Mouse (Mus musculus) adrenal gland, postnatal 4 days (tissue): Measurements from ENCODE around the gene Cd209f. TPM values are rescaled to one million over a fixed set of nuclear protein-coding genes. Genes with fewer than 3 reads are reported as not detected.
"Not testable (repeated sequence)": the region's sequence is repeated elsewhere in the genome, so short reads cannot be mapped to it uniquely, and the experiment has no call there.

Experiments used
- DNase-seq, 2 experiments: peaks; one replicate each; pipeline ENCODE4 v3.0.0; 2021 to 2022; ENCODE audit warnings: low spot score in 2 of 2, mixed read lengths in 2 of 2
- long read RNA-seq, 2 experiments: library from polyadenylated mRNA; stranded (forward); transcript quantifications; one replicate each; pipeline ENCODE4 v2.0.0; 2021
- total RNA-seq, 2 experiments: library from RNA; stranded (reverse); gene quantifications; 2 replicates each; pipeline ENCODE4 v1.2.3; 2021

The Cd209f gene
- total RNA-seq, result 1 to 10 TPM; 1.0 to 2.1 TPM
- long read RNA-seq, experiment 1, result 0 reads
- long read RNA-seq, experiment 2, partial matches to known transcripts, result 0 of 2 reads
- long read RNA-seq, experiment 2, other reads (novel, unspliced or antisense), result 0 of 2 reads

DNA sequence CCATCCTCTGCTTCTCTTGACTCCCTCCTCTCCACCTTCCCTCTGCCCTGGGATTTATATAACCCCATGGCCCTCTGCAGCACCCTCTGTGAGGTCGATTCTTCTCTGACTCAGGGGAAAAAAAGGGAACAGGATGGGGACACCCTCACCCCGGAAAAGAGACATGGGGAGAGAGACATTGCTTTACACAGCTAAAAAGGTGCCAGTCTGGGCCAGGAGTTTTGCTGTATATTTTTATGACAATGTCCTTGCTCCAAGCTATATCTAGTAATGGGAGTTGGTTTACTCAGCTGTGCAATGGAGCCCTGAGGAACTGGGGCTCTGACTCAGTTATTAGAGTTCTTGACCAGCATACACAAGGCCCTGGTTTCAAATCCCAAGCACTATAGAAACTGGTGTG lies at the start of gene Cd209f:
Gene Cd209f (minus strand): TSS at position 101 of the 400 bp plus-strand sequence.
- DNase-seq, result not testable (repeated sequence)

DNA sequence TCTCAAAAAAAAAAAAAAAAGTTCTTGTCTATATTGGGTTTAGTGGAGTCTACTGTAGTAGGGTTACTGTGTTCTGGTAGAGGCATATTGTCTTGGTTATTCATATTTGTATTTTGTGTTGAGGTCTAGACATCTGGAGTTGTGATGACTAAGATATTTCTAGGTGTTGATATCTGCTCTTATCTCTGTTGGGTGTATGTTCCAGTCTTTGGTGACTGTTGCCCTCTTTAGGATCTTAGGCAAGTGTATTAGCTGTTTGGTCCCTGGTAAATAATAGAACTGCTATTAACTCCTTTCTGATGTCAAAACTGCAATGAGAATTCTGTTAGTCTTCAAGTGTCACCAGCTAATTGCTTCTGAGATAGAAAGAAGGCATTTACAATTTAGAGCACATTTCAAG lies 49.2 kb upstream of the Cd209f start:
- DNase-seq, result no peak

DNA sequence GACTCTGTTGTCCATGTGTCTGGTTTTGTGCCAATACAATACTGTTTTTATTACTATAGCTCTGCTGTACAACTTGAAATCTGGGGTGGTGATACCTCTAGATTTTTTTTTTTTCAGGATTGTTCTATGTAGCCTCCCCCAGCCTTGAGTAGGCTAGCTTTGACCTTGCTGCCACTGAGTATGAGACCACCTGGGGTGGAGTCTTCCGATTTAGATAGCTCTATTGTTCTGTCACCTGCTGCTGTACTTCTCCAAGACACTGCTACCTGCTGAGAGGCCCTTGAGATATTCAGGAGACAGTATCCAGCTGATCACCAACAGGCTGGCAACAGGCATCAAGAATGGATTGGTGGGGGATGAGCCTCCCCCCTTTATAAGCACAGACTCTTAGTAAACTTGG lies 41.6 kb upstream of the Cd209f start:
- DNase-seq, result no peak

DNA sequence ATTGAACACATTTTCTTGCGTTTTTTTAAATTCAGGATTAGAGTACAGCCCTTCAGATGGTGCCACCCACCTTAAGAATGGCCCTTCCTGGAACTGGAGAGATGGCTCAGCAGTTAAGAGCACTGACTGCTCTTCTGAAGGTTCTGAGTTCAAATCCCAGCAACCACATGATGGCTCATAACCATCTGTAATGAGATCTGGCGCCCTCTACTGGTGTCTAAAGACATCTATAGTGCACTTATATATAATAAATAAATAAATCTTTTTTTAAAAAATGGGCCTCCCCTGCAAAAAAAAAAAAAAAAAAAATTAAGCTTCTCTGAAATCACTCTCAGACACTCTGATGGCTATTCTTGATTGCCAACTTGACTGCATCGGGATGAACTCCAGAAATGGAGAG lies 36.1 kb upstream of the Cd209f start:
- no peak for DNase-seq

DNA sequence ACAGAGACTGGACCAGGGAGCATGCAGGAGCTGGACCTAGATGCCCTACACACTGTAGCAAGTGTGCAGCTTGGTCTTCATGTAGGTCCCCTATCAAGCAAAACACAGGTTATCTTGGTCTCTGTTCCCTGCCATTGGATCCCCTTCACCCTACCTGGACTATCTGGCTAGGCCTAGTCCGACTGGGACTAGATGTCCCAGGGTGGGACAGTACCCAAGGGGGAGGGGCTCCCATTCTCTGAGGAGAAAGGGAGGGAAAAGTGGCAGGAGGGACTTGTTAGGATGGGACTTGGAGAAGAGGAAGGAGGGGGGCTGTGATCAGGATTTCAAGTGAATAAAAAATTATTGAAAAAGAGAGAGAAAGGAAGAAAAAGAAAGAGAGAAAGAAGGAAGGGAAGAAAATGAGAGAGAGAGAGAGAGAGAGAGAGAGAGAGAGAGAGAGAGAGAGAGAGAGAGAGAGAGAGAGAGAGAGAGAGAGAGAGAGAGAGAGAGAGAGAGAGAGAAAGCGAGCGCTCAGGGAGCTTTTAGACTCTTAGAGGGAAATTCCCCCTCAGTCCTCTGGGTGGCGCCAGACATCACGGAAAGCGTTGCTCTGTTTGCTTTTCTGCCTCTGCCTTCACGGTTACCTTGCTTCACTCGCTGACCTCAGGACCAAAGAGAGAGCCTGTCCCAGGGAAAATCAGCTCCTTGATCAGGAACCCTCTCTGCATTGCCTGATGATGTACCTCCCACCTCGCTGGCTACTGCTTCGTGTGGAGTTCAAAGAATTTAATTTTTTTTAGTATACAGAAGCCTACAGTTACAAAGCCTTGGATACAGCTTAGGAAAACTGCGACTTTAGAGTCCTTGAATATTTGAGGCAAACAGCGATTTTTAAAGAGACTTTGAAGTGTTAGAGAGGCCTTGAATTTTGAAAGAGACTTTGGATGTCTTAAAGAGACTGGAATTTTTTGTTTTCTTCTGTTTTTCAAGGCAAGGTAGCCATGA lies 34.3 kb upstream of the Cd209f start:
- peak; percentile 51 for DNase-seq

DNA sequence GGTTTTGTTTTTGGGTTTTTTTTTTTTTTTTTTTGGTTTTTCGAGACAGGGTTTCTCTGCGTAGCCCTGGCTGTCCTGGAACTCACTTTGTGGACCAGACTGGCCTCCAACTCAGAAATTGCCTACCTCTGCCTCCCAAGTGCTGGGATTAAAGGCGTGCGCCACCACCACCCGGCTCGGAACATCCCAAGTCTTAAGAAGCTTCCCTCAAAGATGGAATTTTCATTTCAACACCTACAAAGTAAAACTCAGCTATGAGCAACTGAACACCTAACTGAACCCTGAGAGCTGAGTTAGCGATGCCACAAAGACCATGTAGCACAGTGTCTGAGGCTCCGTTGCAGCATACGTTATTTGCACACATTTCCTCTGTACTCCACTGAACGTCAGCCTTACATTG lies 28.2 kb upstream of the Cd209f start, which contains the start of gene Cd209g:
Gene Cd209g (plus strand): TSS at position 301 of the 400 bp plus-strand sequence.
- DNase-seq, result no peak

DNA sequence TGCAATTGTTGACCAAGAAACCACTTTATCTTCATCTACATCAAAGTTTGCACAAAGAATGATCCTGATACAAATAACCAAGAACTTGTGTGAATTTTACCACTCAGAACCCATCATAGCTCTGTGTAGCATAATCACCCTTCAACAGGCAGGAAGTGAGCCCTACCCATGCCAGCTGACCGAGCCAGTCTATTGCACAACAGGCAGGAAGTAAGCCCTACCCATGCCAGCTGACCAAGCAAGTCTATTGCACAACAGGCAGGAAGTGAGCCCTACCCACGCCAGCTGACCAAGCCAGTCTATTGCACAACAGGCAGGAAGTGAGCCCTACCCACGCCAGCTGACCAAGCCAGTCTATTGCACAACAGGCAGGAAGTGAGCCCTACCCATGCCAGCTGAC lies 17.1 kb downstream of the Cd209f start:
- DNase-seq, result not testable (repeated sequence)

DNA sequence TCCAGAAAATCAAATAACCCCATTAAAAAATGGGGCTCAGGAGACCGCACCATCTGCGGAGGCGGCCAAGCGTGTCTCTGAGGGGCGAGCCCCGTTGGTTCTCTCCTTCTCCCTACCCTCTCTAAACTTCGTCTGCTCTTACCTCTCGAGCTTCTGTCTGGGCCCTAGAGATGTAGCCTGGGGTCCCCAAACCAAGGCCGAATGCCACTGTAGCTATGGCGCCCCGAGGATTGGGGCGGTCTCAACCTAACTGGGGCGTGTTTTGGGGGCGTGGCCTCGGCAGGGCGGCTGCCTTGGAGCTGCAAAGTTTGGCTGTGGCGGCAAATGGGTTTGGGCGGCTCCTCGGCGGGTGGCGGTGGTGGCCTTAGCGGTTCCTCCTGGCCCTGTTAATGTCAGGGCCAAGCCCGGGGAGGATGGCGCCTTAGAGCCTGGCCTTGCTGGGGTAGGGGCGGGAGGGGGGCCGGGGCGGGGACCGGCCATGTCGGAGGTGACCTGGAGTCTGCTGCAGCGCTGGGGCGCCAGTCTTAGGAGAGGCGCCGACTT lies 18.4 kb downstream of the Cd209f start:
- not testable (repeated sequence) for DNase-seq

Other genes with a start within 250 kb of the Cd209f start
- gene Cd209d, start 227.3 kb downstream of the Cd209f start, total RNA-seq, result not detected
- under 1 TPM; 0.42 to 0.59 TPM for gene Cd209b, start 179.0 kb downstream of the Cd209f start, total RNA-seq
- not detected for gene Cd209c, start 151.1 kb downstream of the Cd209f start, total RNA-seq
- gene Cd209g, start 28.3 kb upstream of the Cd209f start, total RNA-seq, result under 1 TPM in 1 of 2 experiments, not detected in 1; 0.54 TPM
- gene Evi5l, start 60.7 kb upstream of the Cd209f start, total RNA-seq, result 10 to 100 TPM; 46.2 to 47.0 TPM
- gene Prr36, start 111.6 kb upstream of the Cd209f start, total RNA-seq, result 10 to 100 TPM in 1 of 2 experiments, 1 to 10 TPM in 1; 9.6 to 10.6 TPM
- 10 to 100 TPM; 13.6 to 15.2 TPM for gene Lrrc8e, start 121.0 kb upstream of the Cd209f start, total RNA-seq
- gene Map2k7, start 132.9 kb upstream of the Cd209f start, total RNA-seq, result 100 to 1,000 TPM; 121 to 129 TPM
- gene Gm49320, start 133.0 kb upstream of the Cd209f start, total RNA-seq, result 1 to 10 TPM; 4.4 to 6.0 TPM
- 10 to 100 TPM; 42.4 to 49.1 TPM for gene Tgfbr3l, start 142.4 kb upstream of the Cd209f start, total RNA-seq
- 10 to 100 TPM; 35.5 to 37.3 TPM for gene Snapc2, start 147.2 kb upstream of the Cd209f start, total RNA-seq
- gene Ctxn1, start 153.4 kb upstream of the Cd209f start, total RNA-seq, result 10 to 100 TPM; 25.9 to 42.7 TPM
- gene Timm44, start 170.1 kb upstream of the Cd209f start, total RNA-seq, result 100 to 1,000 TPM; 128 to 140 TPM
- 10 to 100 TPM; 22.7 to 26.9 TPM for gene Ccl25, start 219.4 kb upstream of the Cd209f start, total RNA-seq
- 10 to 100 TPM; 86.6 to 95.6 TPM for gene Elavl1, start 219.6 kb upstream of the Cd209f start, total RNA-seq